Mouse (Mus musculus) liver (tissue): ENCODE data around the gene Ccdc157.
"Not testable (repeated sequence)": the region's sequence is repeated elsewhere in the genome, so short reads cannot be mapped to it uniquely, and the experiment has no call there.

ENCODE experiments used
- DNase-seq: peaks from one replicate; pipeline ENCODE4 v3.0.0-alpha.2; 2020; ENCODE audit warnings: mixed read lengths

Gene Ccdc157

DNA sequence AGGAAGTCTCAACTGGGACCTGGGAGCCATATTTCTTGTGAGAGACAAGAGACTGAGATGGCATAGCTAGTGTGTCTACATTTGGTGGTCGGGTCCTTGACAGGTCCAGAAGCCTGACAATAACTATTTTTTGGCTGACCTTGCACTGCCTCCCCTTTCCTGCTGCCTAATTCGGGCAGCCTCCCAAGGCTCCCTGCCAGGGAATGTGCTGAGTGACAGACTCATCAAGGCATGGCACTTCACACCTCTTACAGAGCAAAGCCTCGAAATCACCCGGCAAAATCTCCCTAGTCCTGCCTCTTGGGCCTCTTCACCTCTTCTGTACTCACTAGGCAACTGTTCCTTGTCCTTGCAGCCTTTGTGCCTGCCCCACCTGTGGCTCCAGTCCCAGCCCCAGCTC is 17.6 kb upstream of the Ccdc157 start:
- no peak for DNase-seq

DNA sequence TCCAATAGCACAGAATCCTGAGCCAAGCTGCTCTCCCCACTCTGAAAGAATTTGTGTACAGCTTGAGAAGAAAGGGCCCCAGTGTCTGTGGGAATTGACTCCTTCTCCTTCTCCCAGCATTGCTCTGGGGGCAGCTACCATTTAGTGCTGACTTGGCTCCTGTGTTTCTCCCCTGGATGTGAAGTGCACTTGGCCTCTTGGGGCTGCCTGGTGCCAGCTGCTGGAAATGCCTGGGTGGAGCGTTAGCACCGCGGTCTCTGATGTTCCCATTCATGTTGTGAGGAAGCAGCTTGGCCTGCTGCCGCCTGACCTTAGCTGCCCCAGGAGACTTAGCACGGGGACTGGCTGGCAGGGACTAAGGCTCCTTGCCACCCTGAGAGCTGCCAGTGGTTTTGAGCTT is 14.5 kb upstream of the Ccdc157 start:
- DNase-seq: no peak

DNA sequence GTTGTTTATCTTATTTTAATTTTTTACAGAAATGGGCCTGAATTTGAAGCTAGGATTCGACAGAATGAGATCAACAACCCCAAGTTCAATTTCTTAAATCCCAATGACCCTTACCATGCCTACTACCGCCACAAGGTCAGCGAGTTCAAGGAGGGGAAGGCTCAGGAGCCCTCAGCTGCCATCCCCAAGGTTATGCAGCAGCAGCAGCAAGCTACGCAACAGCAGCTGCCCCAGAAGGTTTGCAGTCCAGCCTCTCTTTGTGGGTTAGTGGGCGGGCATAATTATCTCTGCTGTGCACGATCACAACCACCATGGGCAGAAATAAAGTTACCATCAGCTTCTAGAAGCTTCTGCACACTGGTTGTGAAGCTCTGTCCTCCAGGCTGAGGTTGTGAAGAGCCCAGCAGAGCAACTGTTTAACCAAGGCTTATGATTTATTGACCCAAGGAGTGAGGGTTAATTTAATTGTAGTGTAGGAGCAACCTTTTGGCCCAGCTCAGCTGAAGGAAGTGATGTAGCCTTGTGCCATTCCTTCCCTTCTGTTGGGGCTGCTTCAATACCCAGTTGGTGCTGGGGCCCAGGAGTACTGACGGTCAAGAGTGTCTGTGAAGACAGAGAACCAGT is 6.5 kb upstream of the Ccdc157 start:
- DNase-seq: no peak

DNA sequence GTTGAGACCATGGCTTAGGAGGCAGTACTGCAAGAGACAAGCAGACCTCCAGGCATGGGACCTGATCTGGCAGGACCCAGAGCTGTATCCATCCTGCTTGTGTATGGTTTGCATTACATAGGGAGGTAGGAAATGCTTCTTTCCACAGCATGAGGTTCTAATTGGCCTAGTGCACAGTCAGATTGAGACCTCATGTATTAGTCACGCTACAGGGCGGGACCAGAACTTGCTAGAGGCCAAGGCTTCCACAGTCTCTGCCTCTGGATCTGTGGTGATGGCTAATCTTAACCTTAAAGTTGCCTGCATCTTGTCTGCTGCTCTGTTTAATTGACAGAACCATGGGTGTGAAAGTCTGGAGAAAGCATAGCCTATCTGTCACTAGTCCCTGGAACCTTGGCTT is 4.6 kb upstream of the Ccdc157 start:
- DNase-seq: no peak

DNA sequence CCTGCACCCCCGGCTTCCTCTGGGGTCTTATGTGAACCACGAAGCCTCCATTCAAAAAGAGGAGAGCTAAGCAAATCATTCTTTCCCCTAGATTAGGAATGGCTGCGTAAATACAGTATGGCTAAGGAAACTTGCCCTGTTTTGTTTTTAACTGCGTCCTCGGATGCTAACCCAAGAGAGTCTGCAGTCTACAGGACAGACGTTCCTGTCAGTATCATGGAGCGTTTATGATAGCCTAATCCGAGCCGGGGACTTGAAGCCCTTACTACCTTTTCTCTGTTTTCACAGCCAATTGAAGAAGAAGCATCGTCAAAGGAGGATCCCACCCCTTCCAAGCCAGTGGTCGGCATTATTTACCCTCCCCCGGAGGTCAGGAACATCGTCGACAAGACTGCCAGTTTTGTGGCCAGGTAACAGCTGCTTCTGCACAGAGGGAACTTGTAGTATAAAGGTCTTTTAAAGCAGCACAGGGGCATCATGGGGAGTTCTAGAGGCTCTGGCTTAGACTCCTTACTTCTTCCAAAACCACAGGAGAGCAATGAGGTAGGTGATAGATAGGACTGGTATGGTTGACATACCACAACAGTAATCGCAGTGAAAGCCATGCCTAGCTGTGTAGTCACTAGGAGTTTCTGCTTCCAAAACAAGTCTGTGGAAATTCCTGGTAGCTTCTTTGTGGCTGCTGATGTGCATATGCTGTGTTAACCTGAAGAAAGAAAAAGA is 826 bp upstream of the Ccdc157 start:
- DNase-seq: no peak

DNA sequence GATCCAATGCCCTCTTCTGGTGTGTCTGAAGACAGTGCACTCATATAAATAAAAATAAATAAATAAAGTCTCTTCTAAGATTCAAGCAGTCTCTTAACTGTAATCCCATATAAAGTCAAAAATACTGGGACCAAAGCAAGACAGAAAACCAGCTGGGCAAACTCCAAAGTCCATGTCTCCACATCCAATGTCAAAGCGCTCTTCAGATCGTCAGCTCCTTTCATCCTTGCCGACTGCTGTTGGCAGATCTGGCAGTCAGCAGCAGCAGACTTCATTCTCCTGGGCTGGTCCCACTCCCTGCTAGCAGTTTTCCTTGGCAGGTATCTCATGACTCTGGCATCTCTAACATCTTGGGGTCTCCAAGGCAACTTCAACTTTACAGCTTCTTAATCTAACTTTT is 1.4 kb downstream of the Ccdc157 start:
- no peak for DNase-seq

DNA sequence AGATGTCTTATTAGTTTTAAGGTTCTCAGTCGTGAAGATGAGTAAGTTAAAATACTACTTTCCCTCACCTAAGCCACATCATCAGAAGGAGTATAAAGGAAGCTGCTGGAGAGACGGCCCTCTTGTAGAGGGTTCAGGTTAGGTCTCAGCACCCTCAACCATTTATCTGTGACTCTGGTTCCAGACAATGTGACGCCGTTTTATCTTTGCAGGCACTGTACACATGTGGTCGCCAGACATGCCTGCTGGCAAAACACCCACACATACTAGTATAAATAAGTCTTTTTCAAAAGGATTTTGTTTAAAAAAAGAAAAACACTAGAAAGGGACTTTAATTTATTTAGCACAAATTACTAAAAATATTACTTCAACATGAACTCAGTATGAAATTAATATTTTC is 4.5 kb downstream of the Ccdc157 start:
- DNase-seq: no peak

DNA sequence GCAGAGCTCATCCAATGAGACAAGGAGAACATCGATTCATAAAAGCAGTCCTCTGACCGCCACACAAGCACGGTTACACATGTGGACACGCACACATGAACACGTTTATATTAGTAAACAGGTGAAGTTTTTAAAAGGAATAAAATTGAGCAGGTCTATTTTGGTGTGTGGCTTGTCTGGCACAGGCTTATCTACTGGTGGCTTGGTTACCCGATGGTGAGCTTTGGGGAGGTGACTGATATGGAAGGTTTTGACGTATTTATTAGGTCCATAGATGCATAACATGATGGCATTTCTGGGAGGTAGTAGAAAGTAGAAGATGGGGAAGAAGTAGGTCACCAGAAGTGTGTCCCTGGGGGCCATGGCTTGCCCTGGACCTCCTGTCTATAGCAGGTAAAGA is 6.4 kb downstream of the Ccdc157 start:
- no peak for DNase-seq

DNA sequence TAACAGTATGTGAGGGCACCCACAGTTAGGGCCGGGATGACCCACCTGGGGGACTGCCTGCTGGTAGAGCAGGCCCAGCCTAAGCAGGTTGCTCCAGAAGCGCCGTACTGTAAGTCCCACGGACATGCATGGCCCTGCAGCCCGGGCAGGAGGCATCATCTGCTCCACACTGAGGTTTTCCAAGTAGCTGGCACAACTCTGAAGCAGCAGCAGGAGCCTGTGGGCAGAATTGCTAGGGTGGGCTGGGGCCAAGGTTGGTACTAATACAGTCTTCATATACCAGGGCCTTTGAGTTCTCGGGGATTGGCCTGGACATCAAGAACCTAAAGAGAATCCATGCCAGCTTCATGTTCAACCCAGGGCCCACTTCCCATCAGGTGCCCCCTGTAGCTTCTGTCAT is 10.2 kb downstream of the Ccdc157 start:
- DNase-seq: no peak

DNA sequence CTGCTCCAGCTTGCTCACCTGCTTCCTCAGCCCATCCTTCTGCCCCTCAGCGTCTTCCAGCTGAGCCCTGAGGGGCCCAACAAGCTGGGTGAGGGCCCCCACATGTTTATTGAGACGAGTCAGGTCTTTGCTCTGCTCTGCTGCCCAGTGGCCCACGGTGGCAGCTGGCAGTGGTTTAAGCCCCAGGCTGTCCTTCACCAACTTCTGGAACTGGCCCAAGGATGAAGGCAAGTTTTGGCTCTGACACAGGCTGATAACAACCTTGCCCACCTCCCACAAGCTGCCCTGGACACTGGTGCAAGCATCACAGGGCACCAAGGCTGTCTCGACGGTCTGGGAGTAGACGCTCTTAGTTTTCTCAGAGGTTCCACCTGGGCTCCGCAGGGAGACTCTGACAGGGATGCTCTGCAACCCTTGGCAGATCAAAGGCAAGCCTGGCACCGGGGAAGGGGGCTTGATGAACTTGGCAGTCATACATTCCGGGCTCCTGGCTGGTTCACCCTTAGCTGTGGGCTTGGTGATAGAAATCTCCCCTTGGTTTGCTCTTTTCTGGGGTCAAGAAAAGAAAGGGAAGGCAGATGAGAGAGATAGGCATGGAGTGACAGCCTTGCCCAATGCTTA is 11.4 kb downstream of the Ccdc157 start:
- no peak for DNase-seq

DNA sequence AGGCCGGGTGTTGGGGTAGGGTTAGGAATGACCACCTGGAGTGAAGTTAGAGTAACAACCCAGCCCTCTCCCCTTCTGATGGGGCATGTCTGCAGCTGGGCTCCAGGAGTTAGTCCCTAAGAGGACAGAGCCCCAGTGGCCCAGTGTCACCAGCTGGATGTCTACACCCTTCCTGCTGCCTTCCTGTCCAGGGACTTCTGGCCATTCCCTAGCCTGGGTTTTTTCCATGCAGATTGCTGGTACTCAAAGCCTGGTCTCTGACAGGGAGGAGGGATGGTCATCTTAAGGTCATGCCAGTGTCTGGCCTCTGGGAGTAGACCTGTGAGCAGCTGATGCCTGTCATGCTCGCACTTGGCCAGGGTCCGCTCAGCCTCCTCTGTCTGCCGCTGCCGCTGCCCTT is 12.0 kb downstream of the Ccdc157 start:
- DNase-seq: no peak

DNA sequence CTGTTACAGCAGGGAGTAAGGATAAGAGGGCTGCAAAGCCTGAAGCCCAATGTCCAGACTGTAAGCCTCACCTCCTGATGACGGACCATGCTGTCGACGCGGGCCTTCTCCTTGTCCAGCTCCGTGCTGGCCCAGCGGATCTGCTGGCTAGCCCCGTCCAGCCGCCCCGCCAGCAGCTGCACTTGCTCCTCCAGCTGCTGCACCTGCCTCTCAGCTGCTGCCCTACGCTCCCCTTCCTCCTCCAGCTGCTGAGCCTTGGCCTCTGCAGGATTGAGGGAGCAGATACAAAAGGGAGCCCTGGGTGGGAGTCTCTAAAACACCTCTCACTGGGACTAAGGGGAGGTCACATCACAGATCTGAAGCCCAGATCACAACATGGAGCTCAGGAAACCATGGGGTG is 13.0 kb downstream of the Ccdc157 start:
- no peak for DNase-seq

DNA sequence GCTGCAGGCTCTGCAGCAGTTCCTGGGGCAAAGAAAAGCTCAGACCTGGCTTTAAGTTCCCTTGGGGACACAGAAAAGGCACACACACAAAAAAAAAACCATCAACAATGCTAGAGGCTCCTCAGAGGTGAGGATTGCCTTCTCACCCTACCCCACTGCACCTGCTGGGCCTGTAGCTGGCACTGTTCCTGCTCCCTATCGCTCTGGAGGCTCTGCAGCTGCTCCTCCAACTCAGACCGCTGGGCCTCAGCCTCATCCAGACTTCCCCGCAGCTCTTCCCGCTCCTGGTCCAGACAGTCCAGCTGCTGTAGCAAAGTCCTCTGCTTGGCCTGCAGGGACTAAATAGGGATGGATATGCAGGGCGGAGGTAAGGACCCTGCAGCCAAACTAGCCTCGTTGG is 13.7 kb downstream of the Ccdc157 start:
- no peak for DNase-seq

DNA sequence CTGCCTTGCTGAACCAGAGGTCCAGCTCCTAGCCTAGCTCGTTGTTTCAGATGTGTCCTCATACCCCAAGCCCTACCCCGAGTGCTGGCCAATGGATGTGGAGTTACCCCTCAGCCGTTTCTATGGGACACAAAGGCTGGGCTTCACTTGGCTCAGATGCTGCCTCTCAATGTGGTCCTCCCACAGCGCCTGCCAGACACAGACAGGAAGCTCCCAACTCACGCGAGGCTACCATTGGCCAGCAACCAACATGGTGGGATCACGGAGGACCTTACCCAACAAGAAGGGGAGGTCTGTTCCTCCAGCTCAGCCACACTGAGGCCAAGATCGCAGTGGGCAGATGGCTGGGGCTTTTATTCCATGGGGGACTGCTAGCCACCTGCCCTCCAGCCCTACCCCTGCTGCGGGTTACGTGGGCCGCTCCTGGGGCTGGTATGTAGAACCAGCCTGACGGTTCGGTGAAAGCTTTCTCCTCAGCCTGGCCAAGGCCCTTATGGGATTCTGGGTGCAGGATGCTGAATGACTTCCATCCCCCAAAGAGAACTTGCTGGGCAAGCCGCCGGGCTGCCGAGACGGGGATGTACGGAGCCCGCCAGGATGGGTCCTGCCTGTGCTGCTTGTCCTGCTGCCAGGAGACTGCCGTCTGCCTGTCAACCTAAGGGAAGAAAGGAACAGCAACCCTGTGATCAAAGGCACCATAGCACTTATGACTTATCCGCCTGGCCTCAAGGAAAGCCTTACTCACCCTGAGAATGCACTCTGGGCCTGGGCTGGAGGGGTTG is 16.6 kb downstream of the Ccdc157 start:
- DNase-seq: no peak

DNA sequence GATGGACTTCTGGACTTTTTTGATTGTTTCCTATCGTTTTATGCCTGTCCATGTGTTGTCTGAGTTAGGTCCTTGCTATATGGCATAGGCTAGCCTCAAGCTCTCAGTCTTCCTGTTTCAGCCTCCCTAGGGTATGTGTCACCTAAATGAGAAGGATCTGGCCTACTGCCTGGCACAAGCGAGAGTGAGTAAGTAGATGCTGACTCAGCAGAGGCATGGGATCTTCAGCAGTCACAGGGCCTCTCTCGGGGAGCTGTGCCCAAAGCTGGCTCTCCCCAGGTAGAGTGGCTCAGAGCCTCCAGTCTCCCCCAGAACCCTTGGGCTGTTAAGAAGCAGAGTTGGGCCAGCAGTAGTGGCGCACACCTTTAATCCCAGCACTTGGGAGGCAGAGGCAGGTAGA is 17.7 kb downstream of the Ccdc157 start:
- DNase-seq: no peak

DNA sequence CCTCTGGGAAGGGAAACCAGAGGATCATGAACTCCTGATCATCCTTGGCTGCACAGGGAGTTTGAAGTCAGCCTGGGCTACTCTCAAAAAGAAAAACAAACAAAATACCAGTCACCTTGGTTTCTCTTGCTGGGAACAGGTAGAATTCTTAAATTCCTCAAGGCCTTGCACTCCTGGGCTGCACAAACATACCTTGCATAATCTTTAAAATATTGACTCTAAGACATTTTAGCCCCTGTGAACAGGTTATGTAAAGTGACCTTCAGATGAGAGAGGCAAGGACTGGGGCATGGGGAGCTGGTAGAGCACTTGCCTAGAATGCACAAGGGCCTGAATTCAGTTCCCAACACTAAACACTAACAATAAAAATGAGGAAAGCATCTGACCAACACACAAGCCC is 18.6 kb downstream of the Ccdc157 start:
- DNase-seq: no peak

DNA sequence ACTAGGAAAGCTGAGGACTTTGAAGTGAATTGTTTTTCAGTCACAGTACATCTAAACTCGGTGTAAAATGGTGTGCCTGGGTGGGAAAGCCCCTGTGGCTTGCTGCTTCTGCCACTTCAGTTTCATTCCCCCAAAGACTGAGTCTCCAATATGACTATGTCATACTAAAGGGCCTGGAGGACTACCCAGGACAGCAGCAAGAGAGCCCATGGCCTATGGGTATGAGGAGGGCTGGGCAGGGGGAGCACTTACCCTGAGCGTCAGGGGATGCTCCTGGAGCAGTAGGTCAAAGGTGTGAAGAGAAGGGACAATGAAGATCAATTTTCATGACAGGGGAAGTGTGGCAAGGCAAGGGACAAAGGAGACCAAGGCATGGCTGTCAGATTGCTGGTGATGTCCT is 21.1 kb downstream of the Ccdc157 start:
- no peak for DNase-seq

DNA sequence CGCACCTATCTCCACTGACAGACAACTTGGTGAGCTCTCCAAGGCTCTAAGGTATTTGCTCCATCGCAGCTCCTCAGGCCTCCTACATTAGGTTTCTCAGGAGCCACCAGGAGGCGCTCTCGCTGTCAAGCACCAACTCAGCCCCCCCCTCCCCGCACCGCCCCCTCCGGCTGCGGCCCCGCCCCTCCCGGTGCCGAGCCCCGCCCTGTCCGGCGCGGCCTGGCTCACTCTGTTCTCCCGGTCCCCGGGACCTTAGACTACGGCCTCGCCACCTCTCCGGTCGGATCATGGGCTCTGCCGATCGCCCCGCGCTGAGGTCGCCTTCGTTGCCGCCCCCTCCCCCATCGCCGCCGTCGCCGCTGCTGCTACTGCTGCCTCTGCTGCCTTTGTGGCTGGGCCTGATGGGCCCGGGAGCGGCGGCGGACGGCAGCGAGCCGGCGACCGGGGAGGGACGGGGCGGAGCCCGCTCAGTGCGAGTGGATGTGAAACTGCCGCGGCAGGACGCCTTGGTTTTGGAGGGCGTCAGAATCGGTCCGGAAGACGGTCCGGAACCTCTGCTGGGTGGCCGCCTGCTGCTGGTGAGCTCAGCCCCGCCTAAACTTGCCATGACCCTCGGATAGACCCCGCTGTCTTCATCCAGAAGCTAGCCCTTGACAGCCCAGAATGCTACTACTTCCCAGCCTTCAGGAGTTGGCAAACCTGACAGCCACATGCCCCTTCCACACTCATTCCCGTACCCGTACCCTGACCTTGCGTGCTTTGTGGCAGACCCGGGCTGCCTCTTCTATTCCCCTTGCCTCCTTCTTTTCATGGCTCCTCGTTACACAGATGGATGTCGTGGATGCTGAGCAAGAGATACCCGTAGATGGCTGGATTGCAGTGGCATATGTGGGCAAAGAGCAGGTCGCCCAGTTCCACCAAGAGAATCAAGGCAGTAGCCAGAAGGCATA is 24.8 kb downstream of the Ccdc157 start, which contains the start of gene Rnf215:
Gene Rnf215 (plus strand): TSS at position 217 of the 950 bp plus-strand sequence.
- peak; percentile 96 for DNase-seq

DNA sequence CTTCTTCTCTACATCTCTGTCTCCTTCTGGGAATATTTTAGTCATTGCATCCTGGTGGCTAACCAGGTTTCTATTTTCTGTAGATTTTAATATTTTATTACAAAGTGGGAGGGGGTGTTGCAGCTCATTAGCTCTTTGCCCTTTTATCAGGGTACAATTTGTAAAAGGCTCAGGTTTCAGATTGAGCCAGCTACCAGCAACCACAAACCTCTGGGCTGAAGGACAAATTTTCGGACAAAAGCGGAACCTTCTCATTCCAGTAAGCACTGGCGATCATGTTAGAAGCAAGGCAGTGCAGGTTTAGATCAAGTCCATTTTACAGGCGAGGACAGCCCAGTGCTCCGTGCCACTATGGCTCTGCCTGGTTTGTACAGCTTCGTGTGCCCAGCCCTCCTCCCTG is 25.7 kb downstream of the Ccdc157 start:
- no peak for DNase-seq

DNA sequence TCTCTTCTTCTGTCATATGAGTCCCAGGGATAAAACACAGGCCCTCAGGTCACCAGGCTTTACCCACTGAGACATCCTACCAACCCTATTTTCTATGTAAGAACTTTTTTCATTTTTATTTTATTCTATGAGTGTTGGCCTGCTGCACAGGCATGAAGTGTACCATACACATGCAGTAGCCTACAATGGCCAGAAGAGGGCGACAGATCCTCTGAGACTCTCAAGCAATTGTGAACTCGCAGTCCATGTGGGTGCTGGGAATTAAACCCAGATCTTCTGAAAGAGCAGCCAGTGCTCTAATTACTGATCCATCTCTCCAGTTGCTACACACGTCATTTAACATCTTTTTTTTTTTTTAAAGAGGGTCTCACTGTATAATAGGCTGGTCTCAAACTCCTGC is 26.6 kb downstream of the Ccdc157 start:
- peak; percentile 40 for DNase-seq

DNA sequence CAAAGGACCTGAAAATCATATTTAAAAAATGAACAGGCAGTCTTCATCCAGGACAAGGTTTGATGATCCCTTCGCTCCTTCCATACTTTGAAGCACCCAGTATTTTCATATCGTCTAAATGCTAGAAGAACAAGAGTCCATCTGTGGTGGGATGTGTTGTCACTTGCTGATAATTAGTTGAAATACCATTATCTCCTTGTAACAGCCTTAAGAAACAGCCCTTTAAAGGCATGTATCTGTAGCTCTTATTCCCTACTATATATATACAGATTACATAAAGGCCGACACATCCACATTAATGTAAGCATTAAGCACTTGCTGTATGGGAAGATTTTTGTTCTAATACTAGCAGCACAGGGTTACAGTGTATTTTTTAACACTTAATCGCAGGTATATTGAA is 31.6 kb downstream of the Ccdc157 start:
- DNase-seq: not testable (repeated sequence)

DNA sequence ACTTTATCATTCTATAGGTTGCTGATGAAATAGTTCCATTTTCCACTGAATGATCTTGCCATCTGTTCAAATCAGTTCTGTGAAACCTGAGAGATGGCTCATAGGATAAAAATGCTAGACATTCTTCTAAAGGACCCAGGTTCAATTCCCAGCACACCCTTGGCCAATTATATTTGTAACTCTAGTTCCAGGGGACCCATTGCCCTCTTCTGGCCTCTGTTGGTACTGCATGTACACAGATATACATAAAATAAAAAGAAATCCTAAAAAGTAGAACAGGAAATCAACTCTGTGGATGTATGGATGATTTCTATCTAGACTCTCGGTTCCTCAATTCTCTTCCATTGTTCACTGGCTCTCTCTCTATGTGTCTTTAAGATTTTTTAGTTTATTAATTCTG is 33.0 kb downstream of the Ccdc157 start:
- no peak for DNase-seq
